Mouse (Mus musculus): ENCODE data around the gene Gucy2d.

DNA sequence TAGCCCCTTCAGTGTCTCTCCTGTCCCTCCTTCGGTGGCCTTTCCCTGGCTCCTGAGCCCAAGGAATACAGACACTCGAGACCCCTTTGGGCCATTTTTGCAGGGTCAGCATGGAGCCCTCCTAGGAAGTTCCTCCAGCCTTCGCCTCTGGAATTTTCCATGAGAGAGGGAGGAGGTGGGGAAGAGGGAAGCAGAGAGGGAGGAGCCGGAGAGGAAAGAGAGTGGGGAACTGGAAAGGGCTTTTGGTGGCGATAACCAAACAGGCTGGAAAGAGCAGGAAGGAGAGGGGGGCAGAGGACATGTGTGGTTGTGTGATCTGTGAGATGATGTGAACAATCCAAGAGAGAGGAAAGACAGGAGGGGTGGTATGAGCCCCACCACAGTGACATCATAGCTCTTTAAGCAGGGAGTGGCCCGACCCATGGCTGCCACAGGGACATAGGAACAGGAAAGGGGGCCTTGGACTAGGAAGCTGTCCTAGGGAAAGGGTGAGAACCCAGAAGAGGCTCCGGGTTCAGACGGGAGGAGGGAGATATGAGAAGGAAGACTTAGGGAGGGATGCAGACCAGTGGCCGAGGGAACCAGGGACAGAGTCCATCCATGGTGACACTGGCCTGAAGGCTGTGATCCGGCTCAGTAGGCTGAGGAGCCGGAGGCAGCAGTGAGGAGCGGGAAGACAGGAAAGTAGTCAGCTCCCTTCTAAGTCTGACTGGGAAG, 42.5 kb downstream of the Gucy2d start:
- no peak for TF ChIP-seq USF2 (IDR thresholded peaks at IDR 0.05; ENCODE audit: borderline replicate concordance in 1 of 2, insufficient read depth in 1 of 2, low read depth in 1 of 2, low read length in 2 of 2)
- TF ChIP-seq EP300 (IDR thresholded peaks at IDR 0.05; ENCODE audit: low read depth in 1 of 2, low read length in 2 of 2), result no peak
- no peak for TF ChIP-seq POLR2A (IDR thresholded peaks at IDR 0.05; ENCODE audit: control insufficient read depth in 1 of 2, insufficient read depth in 1 of 2, low read depth in 1 of 2, low read length in 2 of 2, poor library complexity in 1 of 2)
- TF ChIP-seq SIN3A (IDR thresholded peaks at IDR 0.05; ENCODE audit: low read length), result no peak
- no peak for TF ChIP-seq CHD2 (IDR thresholded peaks at IDR 0.05; ENCODE audit: low read length)
- no peak for TF ChIP-seq CTCF (IDR thresholded peaks at IDR 0.05 in 2 of 3, conservative IDR thresholded peaks at IDR 0.05 in 1 of 3; ENCODE audit: control insufficient read depth in 1 of 3, insufficient read depth in 1 of 3, low read depth in 2 of 3, low read length in 3 of 3, poor library complexity in 1 of 3, severe bottlenecking in 1 of 3)
- TF ChIP-seq NRF1 (IDR thresholded peaks at IDR 0.05; ENCODE audit: insufficient read depth, low read depth, low read length, poor library complexity, severe bottlenecking), result no peak
- TF ChIP-seq MAX (IDR thresholded peaks at IDR 0.05; ENCODE audit: low read length), result no peak
- TF ChIP-seq E2F4 (IDR thresholded peaks at IDR 0.05; ENCODE audit: borderline replicate concordance, low read depth, low read length), result no peak
- TF ChIP-seq BHLHE40 (IDR thresholded peaks at IDR 0.05; ENCODE audit: borderline replicate concordance, low read depth, low read length), result no peak
- no peak for TF ChIP-seq JUND (IDR thresholded peaks at IDR 0.05; ENCODE audit: low read depth, low read length)
- TF ChIP-seq MYC (IDR thresholded peaks at IDR 0.05; ENCODE audit: low read depth, low read length), result no peak
- no peak for TF ChIP-seq MAFK (IDR thresholded peaks at IDR 0.05; ENCODE audit: borderline replicate concordance, low read depth, low read length)
